Mouse (Mus musculus) embryonic facial prominence, embryonic 11.5 days (tissue): Measurements from ENCODE around the gene Mrpl10. TPM values are rescaled to one million over a fixed set of nuclear protein-coding genes. Genes with fewer than 3 reads are reported as not detected.

Source experiments
- ATAC-seq: fragments of 200-750 bp; cut with Nextera tagmentation; replicated peaks from 2 replicates; pipeline ENCODE4 v1.8.0; 2017; ENCODE audit warnings: low read depth; ENCODE audit not compliant: insufficient number of reproducible peaks, low FRiP score, low TSS enrichment
- DNase-seq: peaks from one replicate; pipeline ENCODE4 v3.0.0-alpha.2; 2015; ENCODE audit warnings: low spot score
- H3K27ac ChIP-seq: fragments of 300-500 bp; sonication (generic); replicated peaks from 2 replicates; pipeline ENCODE4 v1.5.1; 2014; ENCODE audit warnings: mild to moderate bottlenecking, low read depth, low read length, control low read depth
- H3K27me3 ChIP-seq: fragments of 300-500 bp; sonication (generic); 2 replicates; pipeline ENCODE4 v1.6.1; 2014; ENCODE audit warnings: mild to moderate bottlenecking, low read length, moderate library complexity, mixed read lengths; ENCODE audit not compliant: control insufficient read depth, insufficient read depth
- H3K36me3 ChIP-seq: fragments of 300-500 bp; sonication (generic); replicated peaks from 2 replicates; pipeline ENCODE4 v1.6.1; 2014; ENCODE audit warnings: low read depth, mild to moderate bottlenecking, low read length, moderate library complexity, mixed read lengths; ENCODE audit not compliant: control insufficient read depth, insufficient read depth
- H3K4me1 ChIP-seq: fragments of 300-500 bp; sonication (generic); 2 replicates; pipeline ENCODE4 v1.6.1; 2014; ENCODE audit warnings: low read length, mixed read lengths; ENCODE audit not compliant: control insufficient read depth, insufficient read depth
- H3K4me2 ChIP-seq: fragments of 300-500 bp; sonication (generic); 2 replicates; pipeline ENCODE4 v1.6.1; 2014; ENCODE audit warnings: low read depth, mild to moderate bottlenecking, control low read depth, low read length, moderate library complexity
- H3K4me3 ChIP-seq: fragments of 300-500 bp; sonication (generic); 2 replicates; pipeline ENCODE4 v1.5.1; 2014; ENCODE audit warnings: low read depth, low read length, control low read depth
- H3K9ac ChIP-seq: fragments of 300-500 bp; sonication (generic); replicated peaks from 2 replicates; pipeline ENCODE4 v1.6.1; 2014; ENCODE audit warnings: mild to moderate bottlenecking, control low read depth, low read length
- H3K9me3 ChIP-seq: fragments of 300-500 bp; sonication (generic); replicated peaks from 2 replicates; pipeline ENCODE4 v1.6.1; 2016; ENCODE audit warnings: mild to moderate bottlenecking, low read length, inconsistent platforms, mixed read lengths; ENCODE audit not compliant: control insufficient read depth
- WGBS: fragments of 180-500 bp; shearing (Covaris S2); extraction: QIAGEN DNeasy Blood & Tissue Kit; methylation state at CpG from one replicate; pipeline ENCODE4 v1.1.7; 2014; 5-methylcytosine and 5-hydroxymethylcytosine counted together
- polyA plus RNA-seq: library from polyadenylated mRNA; unstranded; fragments of >200 nt; fragmentation: Nextera tagmentation; extraction: Ambion mirVana; gene quantifications from 2 replicates; pipeline ENCODE4 v1.2.1, GENCODE M21; 2014

The Mrpl10 gene
- polyA plus RNA-seq, 1 experiment from 2014 or later: 91.2 TPM

DNA sequence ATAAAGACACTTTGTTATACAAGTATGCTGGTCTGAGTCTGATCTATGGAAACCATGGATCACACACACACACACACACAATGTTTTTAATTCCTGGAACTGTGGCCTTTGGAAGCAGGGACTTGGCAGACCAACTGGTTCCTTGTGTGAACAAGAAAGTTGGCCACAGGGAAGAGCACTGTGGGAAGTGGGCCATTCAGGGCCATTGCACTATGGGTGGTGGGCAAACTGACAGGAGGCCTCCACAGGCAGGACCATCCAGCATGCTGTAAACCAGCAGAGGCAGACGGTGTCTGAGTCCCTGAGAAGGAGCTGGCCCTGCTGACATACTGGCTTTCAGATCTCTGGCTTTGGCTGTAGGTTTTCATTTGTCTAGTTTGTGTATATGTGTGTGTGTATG is 28.0 kb downstream of the Mrpl10 start:
- H3K27me3 ChIP-seq: no peaks in the 10 kb centered on the region
- H3K4me3 ChIP-seq: no peak overlapping the region
- no peak overlapping the region for H3K4me2 ChIP-seq
- no peak for DNase-seq
- no peaks in the 10 kb centered on the region for H3K36me3 ChIP-seq
- no peaks in the 10 kb centered on the region for H3K4me1 ChIP-seq
- no peak for ATAC-seq
- no peaks in the 10 kb centered on the region for H3K9me3 ChIP-seq
- no peak overlapping the region for H3K9ac ChIP-seq
- no peak overlapping the region for H3K27ac ChIP-seq
- WGBS: 68% methylated on average over 1 of the region's 1 CpGs

DNA sequence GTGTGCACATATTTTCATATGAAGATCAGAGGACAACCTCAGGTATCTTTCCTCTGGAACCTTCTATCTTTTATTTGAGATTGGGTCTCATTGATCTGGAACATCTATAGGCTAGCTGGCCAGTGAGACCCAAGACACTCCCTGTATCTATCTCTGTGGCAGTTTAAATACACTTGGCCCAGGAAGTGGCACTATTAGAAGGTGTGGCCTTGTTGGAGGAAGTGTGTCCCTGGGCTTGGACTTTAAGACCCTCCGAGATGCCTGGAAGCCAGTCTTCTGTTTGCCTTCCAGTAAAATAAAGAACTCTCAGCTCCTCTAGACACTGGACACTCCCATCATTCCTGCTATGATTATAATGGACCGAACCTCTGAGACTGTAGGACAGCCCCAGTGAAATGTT is 28.4 kb downstream of the Mrpl10 start:
- ATAC-seq: no peak
- Histone ChIP-seq H3K4me3 (no peak overlapping the region), H3K9ac (no peak overlapping the region), H3K9me3 (no peaks in the 10 kb centered on the region), H3K27me3 (no peaks in the 10 kb centered on the region), H3K36me3 (no peaks in the 10 kb centered on the region), H3K27ac (no peak overlapping the region), H3K4me1 (no peaks in the 10 kb centered on the region), H3K4me2 (no peak overlapping the region)
- 81% methylated on average over 2 of the region's 2 CpGs for WGBS
- DNase-seq: no peak

DNA sequence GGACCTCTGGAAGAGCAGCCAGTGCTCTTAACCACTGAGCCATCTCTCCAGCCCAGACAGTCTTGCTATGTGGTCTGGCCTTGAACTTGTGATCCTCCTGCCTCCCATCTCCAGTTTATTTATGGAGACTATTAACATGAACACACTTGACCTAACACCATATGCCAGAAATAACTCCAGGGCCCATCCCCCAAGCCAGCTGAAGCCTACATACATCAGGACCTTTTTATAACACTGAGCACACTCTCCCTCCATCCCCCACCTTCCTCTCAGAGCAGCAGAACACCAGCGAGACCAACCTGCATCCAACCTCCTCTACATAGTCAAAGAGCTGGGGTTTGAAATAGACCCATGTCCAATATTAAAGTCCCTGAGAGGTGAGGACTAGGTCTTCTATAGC is 29.8 kb downstream of the Mrpl10 start:
- no peaks in the 10 kb centered on the region for H3K36me3 ChIP-seq
- no peak for DNase-seq
- H3K4me3 ChIP-seq: no peak overlapping the region
- 59% methylated on average over 1 of the region's 1 CpGs for WGBS
- H3K27ac ChIP-seq: no peak overlapping the region
- no peaks in the 10 kb centered on the region for H3K27me3 ChIP-seq
- no peak overlapping the region for H3K4me2 ChIP-seq
- no peaks in the 10 kb centered on the region for H3K9me3 ChIP-seq
- H3K4me1 ChIP-seq: no peaks in the 10 kb centered on the region
- H3K9ac ChIP-seq: no peak overlapping the region
- no peak for ATAC-seq

DNA sequence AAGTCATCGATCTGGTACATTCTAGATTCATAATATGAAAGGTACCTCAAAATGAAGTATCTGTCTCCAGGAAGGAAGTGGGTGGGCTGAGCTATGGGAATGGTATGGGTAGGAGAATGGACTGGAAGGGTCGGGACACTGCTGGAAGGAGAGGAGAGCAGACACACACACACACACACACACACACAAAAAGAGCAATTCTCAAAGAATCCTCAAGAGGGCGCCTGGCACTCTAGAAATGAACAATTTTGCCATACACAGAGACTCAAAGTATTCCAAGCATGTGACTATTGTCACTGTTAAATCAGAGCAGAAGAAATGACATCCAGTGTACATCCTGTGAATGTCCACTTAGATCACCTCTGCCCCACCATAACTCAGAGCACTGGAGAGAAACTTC is 31.2 kb downstream of the Mrpl10 start:
- H3K4me3 ChIP-seq: no peak overlapping the region
- H3K27me3 ChIP-seq: no peaks in the 10 kb centered on the region
- no peak overlapping the region for H3K4me2 ChIP-seq
- H3K9me3 ChIP-seq: no peaks in the 10 kb centered on the region
- H3K9ac ChIP-seq: no peak overlapping the region; the same call in 1 of the 2 replicates
- DNase-seq (peak; percentile 76), ATAC-seq (no peak)
- H3K4me1 ChIP-seq: no peaks in the 10 kb centered on the region
- H3K36me3 ChIP-seq: no peaks in the 10 kb centered on the region
- no peak overlapping the region for H3K27ac ChIP-seq
- WGBS: 23% methylated on average over 3 of the region's 3 CpGs

DNA sequence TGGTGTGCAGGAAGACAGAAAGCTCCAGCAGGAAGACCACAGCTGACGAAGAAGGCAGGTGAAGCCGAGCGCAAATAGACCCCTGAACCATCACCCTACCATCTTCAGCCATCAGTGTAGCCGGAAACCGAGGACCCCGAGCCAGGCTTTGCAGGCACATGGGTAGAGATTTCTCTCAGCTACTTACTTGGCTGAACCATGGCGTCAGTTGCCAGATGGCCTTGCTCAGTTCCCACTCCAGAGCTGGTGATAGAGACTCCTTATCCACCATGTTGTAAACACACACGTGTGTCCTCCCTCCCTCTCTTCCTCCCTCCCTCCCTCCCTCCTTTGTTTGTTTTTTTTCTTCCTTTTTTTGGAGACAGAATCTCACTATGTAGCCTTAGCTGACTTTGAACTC is 32.9 kb downstream of the Mrpl10 start:
- Histone ChIP-seq H3K36me3 (no peaks in the 10 kb centered on the region), H3K4me3 (no peak overlapping the region), H3K9ac (no peak overlapping the region), H3K27ac (no peak overlapping the region), H3K4me2 (no peak overlapping the region), H3K9me3 (no peaks in the 10 kb centered on the region), H3K27me3 (no peaks in the 10 kb centered on the region), H3K4me1 (no peaks in the 10 kb centered on the region)
- DNase-seq (no peak), ATAC-seq (no peak)
- WGBS: 75% methylated on average over 8 of the region's 8 CpGs

DNA sequence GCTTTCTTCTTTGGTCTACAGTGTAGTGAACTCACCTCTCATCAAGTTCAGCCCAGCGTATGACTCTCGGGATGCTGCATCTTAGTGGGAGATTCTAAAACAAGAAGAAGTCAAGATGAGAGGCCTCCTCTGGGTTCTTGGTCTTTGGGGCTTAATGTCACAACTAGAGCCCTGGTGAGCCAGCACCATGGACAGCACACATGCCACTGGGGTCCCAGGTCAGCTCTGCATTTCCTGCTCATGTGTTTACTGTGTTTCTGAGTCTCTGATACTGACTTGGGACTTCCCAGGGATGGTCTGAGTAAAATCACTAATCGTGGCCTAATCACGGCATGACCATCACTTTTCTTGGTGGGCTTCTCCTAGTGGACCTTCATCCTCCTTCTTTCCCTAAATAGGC is 37.4 kb downstream of the Mrpl10 start:
- H3K9me3 ChIP-seq: no peaks in the 10 kb centered on the region
- H3K4me1 ChIP-seq: no peaks in the 10 kb centered on the region
- no peak overlapping the region for H3K4me3 ChIP-seq
- no peaks in the 10 kb centered on the region for H3K36me3 ChIP-seq
- DNase-seq (peak; percentile 71), ATAC-seq (no peak)
- 54% methylated on average over 4 of the region's 4 CpGs for WGBS
- H3K9ac ChIP-seq: no peak overlapping the region
- no peak overlapping the region for H3K27ac ChIP-seq
- no peak overlapping the region for H3K4me2 ChIP-seq
- no peaks in the 10 kb centered on the region for H3K27me3 ChIP-seq

DNA sequence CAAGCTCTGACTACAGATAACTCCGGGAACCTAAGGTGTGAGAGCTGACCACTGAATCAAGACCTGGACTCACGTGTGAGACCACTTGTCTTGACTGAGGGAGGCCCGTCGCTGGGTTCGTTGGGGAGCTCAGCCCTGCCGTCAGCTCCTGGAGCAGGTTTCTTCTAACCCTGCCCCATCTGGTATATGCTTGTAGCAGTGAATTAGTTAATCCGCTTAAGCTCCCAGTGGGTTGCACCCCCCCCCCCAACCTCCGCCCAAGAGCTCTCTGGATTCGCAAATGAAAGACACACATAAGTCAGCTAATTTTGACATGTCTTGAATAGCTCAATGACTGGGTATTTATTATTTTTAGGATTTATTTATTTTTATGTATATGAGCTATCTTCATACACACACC is 38.9 kb downstream of the Mrpl10 start:
- H3K9me3 ChIP-seq: no peaks in the 10 kb centered on the region
- H3K27me3 ChIP-seq: no peaks in the 10 kb centered on the region
- 33% methylated on average over 9 of the region's 9 CpGs for WGBS
- ATAC-seq: no peak
- H3K36me3 ChIP-seq: no peaks in the 10 kb centered on the region
- no peak overlapping the region for H3K27ac ChIP-seq
- no peak overlapping the region for H3K9ac ChIP-seq
- H3K4me3 ChIP-seq: no peak overlapping the region
- no peaks in the 10 kb centered on the region for H3K4me1 ChIP-seq
- no peak overlapping the region for H3K4me2 ChIP-seq
- DNase-seq: no peak

DNA sequence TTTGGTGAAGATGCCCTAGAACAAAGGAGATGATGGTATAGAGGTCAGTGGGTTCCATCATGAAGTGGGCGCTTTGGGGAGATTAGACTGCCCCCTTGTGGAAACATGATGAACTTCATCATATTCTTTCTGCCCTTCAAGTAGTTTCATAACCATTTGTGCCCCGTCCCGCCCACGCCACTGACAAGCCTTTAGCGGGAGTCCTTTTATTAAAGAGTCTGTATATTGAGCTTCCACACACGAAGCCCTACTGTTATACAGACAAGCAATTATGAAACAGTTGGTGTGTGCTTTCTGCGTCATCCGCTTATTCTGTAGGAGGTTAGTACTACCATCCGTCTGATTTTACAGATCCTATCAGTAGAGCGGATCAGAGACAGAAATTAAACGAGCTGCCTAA is 41.6 kb downstream of the Mrpl10 start:
- no peaks in the 10 kb centered on the region for H3K27me3 ChIP-seq
- 43% methylated on average over 11 of the region's 11 CpGs for WGBS
- H3K36me3 ChIP-seq: no peaks in the 10 kb centered on the region
- ATAC-seq (no peak), DNase-seq (peak; percentile 63)
- no peaks in the 10 kb centered on the region for H3K4me1 ChIP-seq
- H3K9ac ChIP-seq: no peak overlapping the region
- no peak overlapping the region for H3K4me2 ChIP-seq
- no peak overlapping the region for H3K27ac ChIP-seq
- no peak overlapping the region for H3K4me3 ChIP-seq
- H3K9me3 ChIP-seq: no peaks in the 10 kb centered on the region
